8 mouse cellular contexts compared by ENCODE assay signal in the genomic region with DNA sequence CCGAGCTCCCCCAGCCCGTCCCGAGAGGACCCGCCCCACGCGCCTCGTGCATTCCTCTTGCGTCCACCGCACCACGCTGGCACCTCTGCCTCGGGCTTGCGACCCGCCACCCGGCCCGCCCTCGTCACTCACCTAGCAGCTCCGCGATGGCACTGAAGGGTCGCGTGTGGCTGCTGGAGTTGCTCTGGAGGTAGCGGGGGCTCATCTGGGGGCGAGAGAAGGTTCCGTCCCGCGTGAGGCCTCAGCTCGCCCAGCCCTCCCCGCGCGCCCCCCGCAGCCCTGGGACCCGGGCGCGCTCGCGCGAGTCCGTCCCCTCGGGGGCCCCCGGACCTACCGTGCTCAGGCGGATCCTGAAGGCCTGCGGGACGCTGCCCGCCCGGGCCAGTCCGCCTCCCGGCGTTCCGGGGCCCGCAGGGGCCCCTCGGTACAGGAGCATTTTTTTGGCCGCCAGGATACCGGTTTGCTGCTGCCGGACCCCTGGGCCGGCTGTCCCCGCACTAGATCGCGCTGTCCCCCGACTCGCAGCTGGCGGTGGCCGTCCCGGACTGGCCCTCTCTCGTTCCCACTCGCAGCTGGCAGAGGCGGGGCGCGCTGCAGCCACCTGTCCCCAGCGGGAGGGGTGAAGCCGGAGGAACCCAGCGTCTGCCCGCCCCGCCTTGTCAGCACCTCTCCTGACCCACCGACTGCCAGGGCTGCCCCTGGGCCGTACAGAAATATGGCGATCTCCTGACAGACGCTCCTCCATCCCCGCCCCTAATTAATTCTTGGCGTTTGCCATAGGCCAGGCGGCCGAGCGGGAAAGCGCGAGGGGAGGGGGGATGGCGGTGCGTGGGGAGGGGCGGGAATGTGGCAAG. TPM values are rescaled to one million over a fixed set of nuclear protein-coding genes. Genes with fewer than 3 reads are reported as not detected.
A peak's percentile ranks its signal among the peaks of the same experiment; 100 is the strongest.
DNase-seq lines count a peak whose midpoint lies in the region; ATAC-seq and TF ChIP-seq lines count a peak whose summit lies in the region.

A gene (minus strand): TSS at position 740 of the 854 bp plus-strand sequence.

- peak; percentile 28 for DNase-seq in layer of hippocampus, adult 11-12 months (ENCODE audit: low spot score)
- no peak for DNase-seq in layer of hippocampus, adult 9-10 months (ENCODE audit: low spot score)
- peak; percentile 40 to 53 for DNase-seq in gastrocnemius, postnatal 4 days (ENCODE audit: low spot score in 2 of 2)
- peak; percentile 43 to 56 for DNase-seq in left cerebral cortex, postnatal 25 days (ENCODE audit: low spot score in 2 of 2)
- DNase-seq in mesoderm, embryonic 11.5 days (ENCODE audit: low read depth, low spot score) = peak; percentile 73

- peak within 1 kb of the TSS; percentile 54 for H3K9ac ChIP-seq in intestine, embryonic 15.5 days

- intact Hi-C loops in left cerebral cortex, postnatal 25 days (cut with DNase I) = no loop called here

- peak within 1 kb of the TSS; percentile 59 for H3K4me3 ChIP-seq in intestine, embryonic 15.5 days (replicated peaks)
- peak within 1 kb of the TSS; percentile 85 for H3K4me3 ChIP-seq in small intestine, adult 2 months (ENCODE audit: low read depth, low read length)

- WGBS in intestine, embryonic 15.5 days = 20% methylated on average over 77 of the region's 87 CpGs
- 16% methylated on average over 77 of the region's 87 CpGs for WGBS in small intestine, adult 2 months

- peak; percentile 79 for ATAC-seq in common myeloid progenitor, adult 5-6 weeks (replicated peaks; ENCODE audit: low read depth, poor library complexity, severe bottlenecking)
- peak; percentile 94 for ATAC-seq in intestine, embryonic 15.5 days

- H3K9me3 ChIP-seq in intestine, embryonic 15.5 days = no peaks in the 10 kb centered on the region

- TF ChIP-seq CTCF in small intestine, adult 2 months (IDR thresholded peaks at IDR 0.05; ENCODE audit: extremely low read depth, insufficient read length, insufficient replicate concordance, low read depth, low read length) = no peak

- no peak within 1 kb of the TSS for H3K27ac ChIP-seq in intestine, embryonic 15.5 days
- no peak within 1 kb of the TSS for H3K27ac ChIP-seq in small intestine, adult 2 months (ENCODE audit: insufficient read depth, low read depth, low read length)

- H3K27me3 ChIP-seq in intestine, embryonic 15.5 days (replicated peaks) = no peaks in the 10 kb centered on the region
- H3K27me3 ChIP-seq in small intestine, adult 2 months (ENCODE audit: control insufficient read depth, insufficient read depth, low read length) = no peaks in the 10 kb centered on the region

- H3K4me1 ChIP-seq in intestine, embryonic 15.5 days (replicated peaks) = no peaks in the 10 kb centered on the region
- no peaks in the 10 kb centered on the region; the same call in 1 of the 2 replicates for H3K4me1 ChIP-seq in small intestine, adult 2 months (ENCODE audit: control insufficient read depth, insufficient read depth, insufficient read length, low read length)

- no peak for TF ChIP-seq POLR2A in small intestine, adult 2 months (IDR thresholded peaks at IDR 0.05; ENCODE audit: low read depth, low read length)

- no peaks in the 10 kb centered on the region for H3K36me3 ChIP-seq in intestine, embryonic 15.5 days
- H3K36me3 ChIP-seq in small intestine, adult 2 months (ENCODE audit: control insufficient read depth, insufficient read depth, low read length) = no peaks in the 10 kb centered on the region

- H3K4me2 ChIP-seq in intestine, embryonic 15.5 days (replicated peaks) = peak within 1 kb of the TSS; percentile 78

RNA-seq across cellular contexts. Expression of the gene that starts here (rescaled TPM):
- total RNA-seq in common myeloid progenitor, adult 5-6 weeks (2017) = 3.1 and 3.7 TPM in 2 replicates
- total RNA-seq in gastrocnemius, postnatal 4 days (2021) = 10 to 100 TPM; 35.4 to 35.6 TPM
- 13.3 TPM in 2 replicates for polyA plus RNA-seq in intestine, embryonic 15.5 days (2015; fragmentation: Nextera tagmentation; extraction: Ambion mirVana)
- 1 to 10 TPM; 4.5 to 6.2 TPM for total RNA-seq in left cerebral cortex, postnatal 25 days (2021)
- 0.74 and 1.8 TPM in 2 replicates for polyA plus RNA-seq in small intestine, adult 2 months (2012; rRNA removed)
